Comparison of ENCODE assay signal across 14 mouse cellular contexts in the genomic region with DNA sequence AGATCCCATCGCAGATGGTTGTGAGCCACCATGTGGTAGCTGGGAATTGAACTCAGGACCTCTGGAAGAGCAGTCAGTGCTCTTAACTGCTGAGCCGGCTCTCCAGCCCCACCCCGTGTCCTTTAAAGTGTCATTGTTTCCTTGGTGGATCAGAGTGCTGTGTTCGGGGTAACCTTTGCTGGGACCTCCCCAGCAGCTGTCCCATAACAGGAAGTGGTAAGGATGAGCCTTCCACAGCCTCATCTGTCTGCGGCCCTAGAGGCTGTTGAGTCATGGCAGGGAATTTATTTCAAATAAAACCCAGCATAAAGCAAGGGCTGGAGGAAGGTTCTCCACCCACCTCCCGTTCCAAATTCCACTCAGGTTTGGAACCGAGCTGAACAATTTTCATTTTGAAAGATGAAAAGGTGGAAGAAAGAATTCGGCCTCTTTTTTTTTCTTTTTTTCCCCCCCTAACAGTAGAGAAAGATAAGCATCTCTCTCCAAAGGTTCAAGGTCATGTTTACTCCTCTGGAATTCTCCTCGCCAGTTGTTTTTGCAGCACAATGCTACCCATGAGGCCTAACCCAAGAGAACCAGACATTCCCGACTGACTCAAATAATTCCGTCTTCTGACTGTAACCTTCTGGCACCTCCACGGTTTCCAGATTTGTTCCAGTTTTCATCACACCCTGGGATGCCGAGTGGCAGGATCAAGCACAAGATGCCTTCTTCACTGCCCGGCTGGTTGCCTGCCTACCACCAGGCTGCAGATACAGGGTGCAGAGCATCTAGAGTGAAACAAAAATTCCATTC.
A peak's percentile ranks its signal among the peaks of the same experiment; 100 is the strongest.
DNase-seq lines count a peak whose midpoint lies in the region; ATAC-seq lines count a peak whose summit lies in the region.
"Had no signal": no experiment of that assay in that cellular context is flagged by ENCODE, and none has a peak within 500 bp of the region (broad histone marks: within the 10 kb centered on the region; RNA-seq: fewer than 3 reads in every experiment).

No protein-coding gene starts in this region.

- peaks cover 3% of the 10 kb centered on the region; the same call in 1 of the 2 replicates for H3K4me1 ChIP-seq in hindbrain, embryonic 10.5 days (replicated peaks)
- H3K4me1 ChIP-seq: forebrain, embryonic 13.5 days had no signal

- DNase-seq in 3T3-L1 (ENCODE audit: low read depth, low spot score): peak; percentile 32
- DNase-seq in CD4-positive, CD25-positive, alpha-beta regulatory T cell, adult 2 months (ENCODE audit: low read depth, low spot score): peak; percentile 85
- DNase-seq in fibroblast of lung, adult 2 months (ENCODE audit: low read depth): peak; percentile 76
- no peak for DNase-seq in neural tube, embryonic 10.5 days (ENCODE audit: extremely low spot score, low spot score)
- DNase-seq in layer of hippocampus, postnatal 36 days: no peak
- DNase-seq in adrenal gland, postnatal 10 days: no peak
- no peak for DNase-seq in hindbrain, embryonic 10.5 days (ENCODE audit: low spot score)
- DNase-seq: cerebellum, adult 9-10 months; heart, postnatal 10 days had no signal

- H3K9me3 ChIP-seq in hindbrain, embryonic 10.5 days: 0 out of 2 replicates have a peak, but pooled peaks cover 2% of the 10 kb centered on the region
- H3K9me3 ChIP-seq: embryonic facial prominence, embryonic 10.5 days; forebrain, embryonic 13.5 days; megakaryocyte, embryonic 14.5 days had no signal

- 0 out of 2 replicates have a peak, but pooled peaks have one; percentile 24 for ATAC-seq in neutrophil, adult 5-6 weeks (ENCODE audit: extremely low read depth, insufficient number of reproducible peaks, low FRiP score, poor library complexity, severe bottlenecking)
- ATAC-seq: forebrain, embryonic 13.5 days; intestine, embryonic 16.5 days had no signal

- WGBS in hindbrain, embryonic 10.5 days: 73% methylated on average over 14 of the region's 14 CpGs

- H3K27me3 ChIP-seq in hindbrain, embryonic 10.5 days (ENCODE audit: insufficient read depth, poor library complexity, severe bottlenecking): no peaks in the 10 kb centered on the region
- H3K27me3 ChIP-seq: forebrain, embryonic 13.5 days; megakaryocyte, embryonic 14.5 days had no signal

- H3K4me3 ChIP-seq in hindbrain, embryonic 10.5 days: no peak overlapping the region
- H3K4me3 ChIP-seq: embryonic facial prominence, embryonic 10.5 days; forebrain, embryonic 13.5 days; megakaryocyte, embryonic 14.5 days had no signal

- H3K27ac ChIP-seq in hindbrain, embryonic 10.5 days: no peak overlapping the region
- H3K27ac ChIP-seq: embryonic facial prominence, embryonic 10.5 days; forebrain, embryonic 13.5 days had no signal

- no peaks in the 10 kb centered on the region for H3K36me3 ChIP-seq in hindbrain, embryonic 10.5 days
- H3K36me3 ChIP-seq: embryonic facial prominence, embryonic 10.5 days had no signal

Comparison
In these comparisons a context has a peak if more than half of its experiments do, and no peak if none do; other contexts are left out.
1. DNase-seq: peak in 3T3-L1 (single experiment), CD4-positive, CD25-positive, alpha-beta regulatory T cell, adult 2 months (single experiment) and fibroblast of lung, adult 2 months (single experiment); none in neural tube, embryonic 10.5 days (single experiment), layer of hippocampus, postnatal 36 days (0 of 2), adrenal gland, postnatal 10 days (single experiment) and hindbrain, embryonic 10.5 days (single experiment).